Comparison of ENCODE assay signal across 19 mouse cellular contexts in the genomic region with DNA sequence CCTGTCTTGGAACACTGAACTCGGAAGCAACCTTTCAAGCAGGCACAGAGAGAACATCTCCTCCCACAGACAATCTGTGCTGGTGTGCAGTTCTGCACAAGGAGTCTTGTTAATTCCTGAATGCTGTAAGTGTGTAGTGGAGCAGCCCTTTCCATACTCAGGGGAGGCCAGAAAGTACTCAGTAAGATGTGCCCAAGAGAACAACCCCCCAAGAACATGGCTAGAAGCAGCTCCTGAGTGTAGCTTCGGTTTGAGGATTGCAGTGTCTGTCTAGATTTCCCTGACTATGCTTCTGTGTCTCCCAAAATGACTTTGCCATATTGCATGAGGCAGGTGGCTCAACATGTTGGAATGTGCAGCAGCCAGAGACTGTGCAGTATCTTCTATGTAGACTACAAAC.
DNase-seq lines count a peak whose midpoint lies in the region; ATAC-seq and TF ChIP-seq lines count a peak whose summit lies in the region.
"Had no signal": no experiment of that assay in that cellular context is flagged by ENCODE, and none has a peak within 500 bp of the region (broad histone marks: within the 10 kb centered on the region; RNA-seq: fewer than 3 reads in every experiment).

No protein-coding gene starts in this region.

- no peaks in the 10 kb centered on the region for H3K27me3 ChIP-seq in kidney, postnatal 0 days (ENCODE audit: insufficient read depth, low read length)
- no peaks in the 10 kb centered on the region for H3K27me3 ChIP-seq in hindbrain, embryonic 14.5 days (ENCODE audit: control insufficient read depth, insufficient read depth, low read length)
- H3K27me3 ChIP-seq in midbrain, embryonic 14.5 days (ENCODE audit: control insufficient read depth, insufficient read depth, low read length), result no peaks in the 10 kb centered on the region
- H3K27me3 ChIP-seq: liver, embryonic 12.5 days; Patski; stomach, embryonic 15.5 days had no signal

- no peaks in the 10 kb centered on the region for H3K4me1 ChIP-seq in kidney, postnatal 0 days (replicated peaks; ENCODE audit: insufficient read depth, low read length)
- H3K4me1 ChIP-seq in hindbrain, embryonic 14.5 days (replicated peaks; ENCODE audit: control insufficient read depth, insufficient read depth, low read length), result no peaks in the 10 kb centered on the region
- H3K4me1 ChIP-seq in midbrain, embryonic 14.5 days (ENCODE audit: control insufficient read depth, insufficient read depth, low read length), result no peaks in the 10 kb centered on the region
- H3K4me1 ChIP-seq: forebrain, embryonic 10.5 days; liver, embryonic 12.5 days; stomach, embryonic 15.5 days had no signal

- no peak overlapping the region for H3K9ac ChIP-seq in kidney, postnatal 0 days (ENCODE audit: low read depth, low read length)
- no peak overlapping the region for H3K9ac ChIP-seq in hindbrain, embryonic 14.5 days
- H3K9ac ChIP-seq in midbrain, embryonic 14.5 days (replicated peaks; ENCODE audit: low read length), result no peak overlapping the region
- H3K9ac ChIP-seq: liver, embryonic 12.5 days; stomach, embryonic 15.5 days had no signal

- no peaks in the 10 kb centered on the region; the same call in 1 of the 2 replicates for H3K9me3 ChIP-seq in kidney, postnatal 0 days (replicated peaks; ENCODE audit: low read length)
- H3K9me3 ChIP-seq in hindbrain, embryonic 14.5 days (ENCODE audit: control insufficient read depth, low read length), result no peaks in the 10 kb centered on the region
- no peaks in the 10 kb centered on the region for H3K9me3 ChIP-seq in midbrain, embryonic 14.5 days (ENCODE audit: control insufficient read depth, low read length)
- H3K9me3 ChIP-seq: forebrain, embryonic 10.5 days; stomach, embryonic 15.5 days had no signal

- no peak overlapping the region for H3K27ac ChIP-seq in kidney, postnatal 0 days
- no peak overlapping the region for H3K27ac ChIP-seq in hindbrain, embryonic 14.5 days
- no peak overlapping the region for H3K27ac ChIP-seq in midbrain, embryonic 14.5 days (replicated peaks; ENCODE audit: low read depth, low read length)
- H3K27ac ChIP-seq: forebrain, embryonic 10.5 days; liver, embryonic 12.5 days; stomach, embryonic 15.5 days had no signal

- ATAC-seq in kidney, postnatal 0 days (replicated peaks; ENCODE audit: low FRiP score, low read depth), result no peak
- ATAC-seq in hindbrain, embryonic 14.5 days (ENCODE audit: low FRiP score), result no peak
- ATAC-seq in midbrain, embryonic 14.5 days (ENCODE audit: low FRiP score, low TSS enrichment), result no peak
- ATAC-seq: hindbrain, embryonic 16.5 days; liver, embryonic 12.5 days; midbrain, embryonic 16.5 days; Patski had no signal

- no peak overlapping the region for H3K4me3 ChIP-seq in kidney, postnatal 0 days (replicated peaks; ENCODE audit: low read depth, low read length)
- H3K4me3 ChIP-seq in hindbrain, embryonic 14.5 days (replicated peaks; ENCODE audit: low read length), result no peak overlapping the region
- no peak overlapping the region for H3K4me3 ChIP-seq in midbrain, embryonic 14.5 days (replicated peaks; ENCODE audit: low read depth, low read length)
- H3K4me3 ChIP-seq: forebrain, embryonic 10.5 days; liver, embryonic 12.5 days; stomach, embryonic 15.5 days had no signal

- WGBS in kidney, postnatal 0 days, result 31% methylated on average over 2 of the region's 2 CpGs
- 58% methylated on average over 2 of the region's 2 CpGs for WGBS in hindbrain, embryonic 14.5 days
- WGBS in midbrain, embryonic 14.5 days, result 40% methylated on average over 2 of the region's 2 CpGs

- TF ChIP-seq CTCF in kidney, postnatal 0 days (IDR thresholded peaks at IDR 0.05; ENCODE audit: low read depth), result no peak

- DNase-seq in kidney, postnatal 0 days (ENCODE audit: low spot score), result peak; percentile 1
- no peak for DNase-seq in kidney, postnatal 25 days
- peak; percentile 74 to 90 for DNase-seq in layer of hippocampus, adult 18-20 months (ENCODE audit: low spot score in 2 of 2)
- DNase-seq in left cerebral cortex, adult 18-20 months (ENCODE audit: low spot score in 2 of 2), result peak; percentile 52 to 71
- peak; percentile 72 to 79 for DNase-seq in right cerebral cortex, postnatal 36 days (ENCODE audit: low spot score in 2 of 2)
- DNase-seq in hindbrain, embryonic 14.5 days (ENCODE audit: low spot score), result no peak
- no peak for DNase-seq in midbrain, embryonic 14.5 days
- no peak for DNase-seq in cerebellum, adult 8-10 months
- DNase-seq: cerebellum, adult 18-20 months; heart, postnatal 10 days; kidney, adult 11 months; spleen, adult 18-20 months; thymus, postnatal 25 days had no signal

- no peak overlapping the region for H3K4me2 ChIP-seq in kidney, postnatal 0 days (ENCODE audit: low read length)
- no peak overlapping the region for H3K4me2 ChIP-seq in hindbrain, embryonic 14.5 days (replicated peaks)
- H3K4me2 ChIP-seq in midbrain, embryonic 14.5 days (ENCODE audit: low read length), result no peak overlapping the region
- H3K4me2 ChIP-seq: liver, embryonic 12.5 days; stomach, embryonic 15.5 days had no signal

- H3K36me3 ChIP-seq in kidney, postnatal 0 days (ENCODE audit: insufficient read depth, low read length), result no peaks in the 10 kb centered on the region
- no peaks in the 10 kb centered on the region for H3K36me3 ChIP-seq in hindbrain, embryonic 14.5 days (replicated peaks; ENCODE audit: control insufficient read depth, insufficient read depth)
- no peaks in the 10 kb centered on the region for H3K36me3 ChIP-seq in midbrain, embryonic 14.5 days (ENCODE audit: control insufficient read depth, insufficient read depth, low read length)
- H3K36me3 ChIP-seq: forebrain, embryonic 10.5 days; liver, embryonic 12.5 days; stomach, embryonic 15.5 days had no signal

Comparison
In these comparisons a context has a peak if more than half of its experiments do, and no peak if none do; other contexts are left out.
1. DNase-seq: peak in kidney, postnatal 0 days (single experiment), layer of hippocampus, adult 18-20 months (2 of 2), left cerebral cortex, adult 18-20 months (2 of 2) and right cerebral cortex, postnatal 36 days (2 of 2); none in kidney, postnatal 25 days (0 of 2), hindbrain, embryonic 14.5 days (single experiment), midbrain, embryonic 14.5 days (single experiment) and cerebellum, adult 8-10 months (single experiment).